Mouse (Mus musculus) limb, embryonic 12.5 days (tissue): ENCODE measurements at regions not wholly inside any gene's neighbourhood (a gene's known extent, or its start where the extent isn't known, plus 50 kb on each side); places are given as distances from the start of the nearest gene placed in this dataset.
A peak's percentile ranks its signal among the peaks of the same experiment; 100 is the strongest.
"Not testable (repeated sequence)": the region's sequence is repeated elsewhere in the genome, so short reads cannot be mapped to it uniquely, and the experiment has no call there.

Source experiments
- ATAC-seq: fragments of 200-750 bp; cut with Nextera tagmentation; 2 replicates; pipeline ENCODE4 v1.8.0; 2017; ENCODE audit warnings: low read depth, moderate TSS enrichment; ENCODE audit not compliant: insufficient number of reproducible peaks, insufficient read depth, low FRiP score, low TSS enrichment
- H3K27ac ChIP-seq: fragments of 300-500 bp; sonication (generic); 2 replicates; pipeline ENCODE4 v1.5.1; 2016; ENCODE audit warnings: mild to moderate bottlenecking, moderate library complexity
- H3K27me3 ChIP-seq: fragments of 300-500 bp; sonication (generic); 2 replicates; pipeline ENCODE4 v1.6.1; 2016; ENCODE audit warnings: mild to moderate bottlenecking, moderate library complexity
- H3K36me3 ChIP-seq: fragments of 300-500 bp; sonication (generic); 2 replicates; pipeline ENCODE4 v1.6.1; 2016; ENCODE audit warnings: mild to moderate bottlenecking, moderate library complexity
- H3K4me1 ChIP-seq: fragments of 300-500 bp; sonication (generic); replicated peaks from 2 replicates; pipeline ENCODE4 v1.6.1; 2016
- H3K4me2 ChIP-seq: fragments of 300-500 bp; sonication (generic); 2 replicates; pipeline ENCODE4 v1.6.1; 2016; ENCODE audit warnings: mild to moderate bottlenecking, moderate library complexity
- H3K4me3 ChIP-seq: fragments of 300-500 bp; sonication (generic); replicated peaks from 2 replicates; pipeline ENCODE4 v1.5.1; 2016; ENCODE audit warnings: mild to moderate bottlenecking
- H3K9ac ChIP-seq: fragments of 300-500 bp; sonication (generic); replicated peaks from 2 replicates; pipeline ENCODE4 v1.6.1; 2016; ENCODE audit warnings: mild to moderate bottlenecking, moderate library complexity
- H3K9me3 ChIP-seq: fragments of 300-500 bp; sonication (generic); 2 replicates; pipeline ENCODE4 v1.6.1; 2016; ENCODE audit warnings: mild to moderate bottlenecking, moderate library complexity
- WGBS: fragments of 180-500 bp; shearing (Covaris S2); methylation state at CpG from one replicate; pipeline ENCODE4 v1.1.7; 2016; 5-methylcytosine and 5-hydroxymethylcytosine counted together

DNA sequence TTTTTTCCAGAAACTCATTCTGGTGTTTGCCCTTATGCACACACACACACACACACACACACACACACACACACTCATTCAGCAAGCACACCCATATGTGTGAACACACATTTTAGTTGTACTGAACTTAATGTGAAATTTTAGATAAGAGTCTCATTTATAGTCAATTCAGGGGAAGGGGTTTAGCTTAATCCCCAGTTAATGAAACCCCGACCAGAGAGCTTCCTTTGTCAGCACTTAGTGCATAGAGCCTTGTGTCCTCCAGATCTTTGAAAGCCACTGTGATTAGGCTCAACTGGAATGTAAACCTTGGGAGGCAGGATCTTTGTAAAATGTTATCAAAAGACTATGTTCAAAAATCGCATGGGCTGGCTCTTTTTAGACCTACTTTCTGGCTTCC is 53.4 kb downstream of the Rps12 start:
- Histone ChIP-seq H3K27me3 (no peaks in the 10 kb centered on the region), H3K4me1 (peaks cover 2% of the 10 kb centered on the region; the same call in 1 of the 2 replicates), H3K9me3 (no peaks in the 10 kb centered on the region), H3K4me3 (no peak overlapping the region), H3K27ac (no peak overlapping the region), H3K9ac (no peak overlapping the region), H3K4me2 (no peak overlapping the region), H3K36me3 (no peaks in the 10 kb centered on the region)
- ATAC-seq, result no peak
- WGBS, result 48% methylated on average over 2 of the region's 2 CpGs

DNA sequence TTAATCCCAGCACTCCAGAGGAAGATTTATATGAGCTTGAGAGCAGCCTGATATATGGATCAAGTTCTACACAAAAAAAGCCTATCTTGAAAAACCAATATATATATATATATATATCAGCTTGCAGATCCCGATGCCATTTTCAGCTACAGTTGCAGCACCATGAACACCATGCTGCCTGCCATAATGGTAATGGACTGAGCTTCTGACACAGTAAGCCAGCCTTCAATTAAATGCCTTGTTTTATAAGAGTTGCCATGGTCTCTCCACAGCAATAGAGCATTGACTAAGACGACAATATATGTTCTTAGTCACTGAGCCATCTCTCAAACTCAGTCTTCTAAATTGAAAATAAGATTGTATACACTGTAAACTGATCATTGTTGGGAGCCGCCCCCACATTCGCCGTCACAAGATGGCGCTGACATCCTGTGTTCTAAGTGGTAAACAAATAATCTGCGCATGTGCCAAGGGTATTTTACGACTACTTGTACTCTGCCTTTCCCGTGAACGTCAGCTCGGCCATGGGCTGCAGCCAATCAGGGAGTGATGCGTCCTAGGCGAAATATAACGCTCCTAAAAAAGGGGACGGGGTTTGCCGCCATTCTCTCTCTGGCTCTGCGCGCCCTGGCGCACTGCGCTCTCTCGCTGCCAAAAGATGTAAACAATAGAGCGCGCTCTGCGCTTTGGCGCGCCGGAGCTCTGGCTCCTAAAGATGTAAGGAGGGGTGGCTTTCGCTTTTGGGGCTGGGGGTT is 60.9 kb downstream of the Rps12 start:
- H3K4me3 ChIP-seq, H3K4me1 ChIP-seq, H3K4me2 ChIP-seq, H3K27ac ChIP-seq, H3K27me3 ChIP-seq, H3K9me3 ChIP-seq, H3K9ac ChIP-seq, H3K36me3 ChIP-seq, ATAC-seq: not testable (repeated sequence)
- WGBS, result 85% methylated on average over 28 of the region's 28 CpGs

DNA sequence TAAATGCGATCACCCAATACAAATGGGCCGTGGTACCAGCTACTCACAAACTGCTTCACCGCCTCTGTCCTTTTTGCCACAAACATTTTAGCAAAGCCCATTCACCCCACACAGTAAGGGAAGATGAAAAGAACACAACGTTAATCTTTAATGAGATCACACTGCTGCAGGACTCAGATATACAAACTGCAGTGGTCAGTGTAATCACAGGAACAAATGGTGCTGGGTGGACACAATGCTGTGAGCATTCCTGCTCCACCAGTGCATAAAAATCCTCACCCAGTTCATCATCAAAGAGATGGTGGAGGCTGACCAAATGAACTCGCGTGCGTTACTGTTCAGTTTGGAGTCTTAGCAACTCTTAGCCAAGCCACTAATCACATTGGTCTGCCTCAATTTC is 69.0 kb downstream of the Rps12 start:
- Histone ChIP-seq H3K27ac (no peak overlapping the region), H3K27me3 (no peaks in the 10 kb centered on the region), H3K9ac (no peak overlapping the region), H3K4me2 (no peak overlapping the region), H3K36me3 (no peaks in the 10 kb centered on the region), H3K4me3 (no peak overlapping the region), H3K9me3 (0 out of 2 replicates have a peak, but pooled peaks cover 3% of the 10 kb centered on the region), H3K4me1 (peaks cover 2% of the 10 kb centered on the region)
- WGBS, result 87% methylated on average over 7 of the region's 7 CpGs
- no peak for ATAC-seq

DNA sequence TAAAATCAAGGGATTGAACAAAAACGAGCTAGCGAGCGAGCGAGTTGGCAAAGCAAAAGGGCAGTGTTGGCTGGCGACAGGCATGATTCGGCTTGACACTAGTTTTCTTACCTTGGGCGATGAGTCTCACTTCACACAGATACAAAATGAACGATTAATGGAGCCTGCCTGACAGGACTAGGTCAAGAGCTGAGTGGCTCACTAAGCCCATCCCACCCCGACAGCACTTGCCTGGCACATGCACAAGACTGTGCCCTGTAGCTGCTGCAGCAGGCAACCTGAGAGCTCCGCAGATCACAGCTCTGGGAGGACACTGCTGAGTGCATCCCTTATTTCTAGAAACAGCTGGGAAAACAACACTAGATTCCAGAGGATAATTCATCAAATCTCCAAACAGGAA is 71.6 kb downstream of the Rps12 start:
- no peak overlapping the region for H3K27ac ChIP-seq
- WGBS, result 90% methylated on average over 10 of the region's 10 CpGs

DNA sequence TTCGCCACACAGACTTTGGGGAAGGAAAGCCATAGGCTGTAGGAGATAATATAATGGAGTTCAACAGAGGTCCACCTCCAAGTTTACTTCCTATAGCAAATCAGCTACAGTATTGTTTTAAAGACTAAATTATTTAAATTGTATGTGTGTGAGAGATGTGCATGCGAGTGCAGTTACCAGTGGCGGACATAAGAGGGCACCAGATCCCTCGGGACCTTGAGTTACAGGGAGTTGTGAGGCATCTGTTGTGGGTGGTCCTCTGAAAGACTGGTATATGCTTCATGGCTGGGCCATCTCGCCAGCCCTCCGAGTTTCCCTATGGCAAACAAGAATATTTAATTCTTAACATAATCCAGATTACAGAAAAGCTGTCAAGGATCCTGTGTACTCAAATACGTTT is 72.0 kb downstream of the Rps12 start:
- Histone ChIP-seq H3K4me3 (no peak overlapping the region), H3K27me3 (no peaks in the 10 kb centered on the region), H3K4me2 (no peak overlapping the region), H3K36me3 (no peaks in the 10 kb centered on the region), H3K27ac (no peak overlapping the region), H3K9ac (no peak overlapping the region), H3K4me1 (peaks cover 30% of the 10 kb centered on the region), H3K9me3 (0 out of 2 replicates have a peak, but pooled peaks cover 3% of the 10 kb centered on the region)
- no peak for ATAC-seq
- WGBS, result 94% methylated on average over 7 of the region's 7 CpGs

More for the DNA sequence above, 71.6 kb downstream of the Rps12 start:
- no peak for ATAC-seq
- no peak overlapping the region for H3K4me2 ChIP-seq
- H3K27me3 ChIP-seq, result no peaks in the 10 kb centered on the region
- no peaks in the 10 kb centered on the region for H3K36me3 ChIP-seq
- no peak overlapping the region for H3K9ac ChIP-seq
- peaks cover 28% of the 10 kb centered on the region for H3K4me1 ChIP-seq
- no peak overlapping the region for H3K4me3 ChIP-seq
- 0 out of 2 replicates have a peak, but pooled peaks cover 3% of the 10 kb centered on the region for H3K9me3 ChIP-seq

DNA sequence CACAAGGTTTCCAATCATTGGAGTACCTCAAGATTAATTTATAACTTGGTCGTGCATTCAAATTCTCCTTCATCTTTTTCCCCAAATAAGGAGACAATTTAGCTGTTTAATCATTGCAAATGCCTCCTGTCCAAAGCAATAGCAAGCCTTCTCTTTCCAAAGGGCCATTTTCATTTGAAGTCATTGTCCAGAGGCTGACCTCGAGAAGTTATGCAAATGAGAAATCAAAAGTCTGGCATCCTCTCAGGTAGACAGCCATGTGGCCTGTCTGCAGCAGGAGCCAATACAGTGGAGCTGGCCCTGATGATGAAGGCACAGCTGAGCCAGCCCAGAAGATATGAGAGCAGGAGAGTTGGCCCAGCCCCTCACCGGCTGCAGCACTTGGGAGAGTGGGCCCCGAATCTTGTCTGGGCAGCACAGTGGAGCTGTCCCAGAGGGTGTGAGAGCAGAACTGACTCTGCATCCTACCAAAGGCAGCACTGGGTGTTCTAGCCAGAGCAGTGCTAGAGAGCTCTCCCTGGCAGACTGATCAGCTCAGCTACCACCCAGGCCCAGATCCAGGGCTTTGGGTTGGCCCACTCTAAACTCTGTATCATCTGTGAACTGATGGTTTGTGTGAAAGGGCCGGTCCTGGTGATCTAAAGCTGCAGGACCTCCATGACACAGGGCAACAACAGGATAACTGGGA is 74.2 kb downstream of the Rps12 start:
- peaks cover 30% of the 10 kb centered on the region for H3K4me1 ChIP-seq
- H3K9ac ChIP-seq, result no peak overlapping the region
- ATAC-seq, result peak; percentile 29; the same call in 1 of the 2 replicates
- H3K27me3 ChIP-seq, result no peaks in the 10 kb centered on the region
- H3K27ac ChIP-seq, result 0 out of 2 replicates have a peak overlapping the region, but pooled peaks have one; percentile 7
- H3K4me2 ChIP-seq, result no peak overlapping the region
- no peaks in the 10 kb centered on the region for H3K36me3 ChIP-seq
- no peak overlapping the region for H3K4me3 ChIP-seq
- 60% methylated on average over 5 of the region's 5 CpGs for WGBS
- 0 out of 2 replicates have a peak, but pooled peaks cover 3% of the 10 kb centered on the region for H3K9me3 ChIP-seq

DNA sequence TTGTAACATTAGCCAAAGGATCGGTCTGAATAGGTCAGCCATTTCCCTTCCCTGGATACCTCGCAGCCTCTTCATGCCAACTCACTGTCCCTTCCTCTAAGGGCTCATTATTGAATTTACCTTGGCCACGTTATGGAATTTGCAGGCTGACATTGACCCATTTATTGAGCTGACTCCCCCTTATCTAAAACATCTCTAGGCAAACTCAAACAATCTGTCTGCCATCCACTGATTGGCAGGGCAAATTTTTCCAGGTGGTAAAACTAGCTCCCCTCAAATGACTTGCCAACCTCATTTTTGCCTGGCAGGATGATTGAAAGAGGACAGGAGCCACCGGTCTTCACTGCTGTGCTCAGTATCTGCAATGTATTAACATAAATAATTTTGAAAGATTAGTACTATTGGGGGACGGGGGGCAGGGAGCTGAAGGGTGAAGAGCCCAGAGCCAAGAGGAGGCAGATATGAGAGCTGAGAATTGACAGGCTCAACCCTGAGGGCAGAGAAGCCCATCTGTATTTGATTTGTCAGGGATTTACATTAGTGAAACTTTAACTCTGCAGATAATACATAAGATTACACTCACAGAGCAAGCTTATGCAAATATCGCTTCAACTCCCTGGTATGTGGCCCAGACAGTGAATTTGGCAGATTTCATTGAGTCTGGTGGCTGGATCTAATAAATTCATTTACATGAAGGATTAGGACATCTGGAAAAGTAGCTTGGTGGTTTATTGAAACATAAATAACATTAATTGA is 75.5 kb downstream of the Rps12 start:
- no peak; the same call in 1 of the 2 replicates for ATAC-seq
- peak overlapping the region; percentile 49 for H3K4me2 ChIP-seq
- 0 out of 2 replicates have a peak overlapping the region, but pooled peaks have one; percentile 4 for H3K4me3 ChIP-seq
- H3K36me3 ChIP-seq, result no peaks in the 10 kb centered on the region
- no peaks in the 10 kb centered on the region for H3K27me3 ChIP-seq
- 0 out of 2 replicates have a peak, but pooled peaks cover 3% of the 10 kb centered on the region for H3K9me3 ChIP-seq
- peak overlapping the region; percentile 56 for H3K27ac ChIP-seq
- WGBS, result 8% methylated on average over 6 of the region's 6 CpGs
- peaks cover 30% of the 10 kb centered on the region for H3K4me1 ChIP-seq
- H3K9ac ChIP-seq, result no peak overlapping the region

DNA sequence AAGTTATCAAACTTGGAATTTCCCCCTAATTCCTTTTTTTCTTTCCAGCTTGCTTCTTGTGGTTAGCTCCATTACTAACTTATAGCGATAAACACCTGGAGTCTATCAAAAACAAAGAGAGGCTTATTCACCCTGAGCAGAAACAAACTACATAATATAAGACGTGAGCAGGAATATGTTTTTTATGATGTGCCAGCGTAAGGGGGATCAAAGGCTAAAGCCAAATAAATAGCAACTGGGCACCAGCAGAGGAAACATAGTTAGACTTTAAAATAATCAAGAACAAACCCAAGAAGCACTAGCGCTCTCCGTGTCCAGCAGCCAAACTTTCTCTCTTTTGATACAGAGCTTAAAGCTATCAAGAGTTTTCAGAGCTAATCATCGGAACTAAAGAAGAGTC is 76.1 kb downstream of the Rps12 start:
- WGBS, result 12% methylated on average over 6 of the region's 6 CpGs
- H3K9ac ChIP-seq, result no peak overlapping the region
- peaks cover 30% of the 10 kb centered on the region for H3K4me1 ChIP-seq
- ATAC-seq, result peak; percentile 45; the same call in 1 of the 2 replicates
- no peaks in the 10 kb centered on the region for H3K27me3 ChIP-seq
- H3K4me2 ChIP-seq, result peak overlapping the region; percentile 49
- peak overlapping the region; percentile 56; the same call in 1 of the 2 replicates for H3K27ac ChIP-seq
- no peaks in the 10 kb centered on the region for H3K36me3 ChIP-seq
- 0 out of 2 replicates have a peak, but pooled peaks cover 3% of the 10 kb centered on the region for H3K9me3 ChIP-seq
- H3K4me3 ChIP-seq, result 0 out of 2 replicates have a peak overlapping the region, but pooled peaks have one; percentile 4

DNA sequence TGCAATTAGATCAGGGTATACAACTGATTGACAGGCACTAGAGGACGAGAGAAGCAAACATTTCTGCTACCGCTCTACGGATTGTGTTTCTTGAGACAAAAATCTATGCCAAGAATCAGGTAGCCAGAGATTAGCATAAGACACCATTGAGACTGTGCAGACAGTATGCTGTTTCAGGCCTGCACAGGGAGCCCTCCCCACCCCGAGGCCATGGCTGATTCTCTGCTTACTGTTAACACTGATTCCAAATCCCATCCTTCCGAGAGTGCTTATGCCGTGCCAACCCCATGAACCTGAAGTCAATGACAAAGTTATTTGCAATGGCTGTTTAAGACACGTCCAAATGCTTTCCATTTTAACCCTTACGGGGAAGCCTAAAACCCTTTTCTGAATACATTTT is 78.8 kb downstream of the Rps12 start:
- Histone ChIP-seq H3K9ac (no peak overlapping the region), H3K27me3 (no peaks in the 10 kb centered on the region), H3K4me1 (peaks cover 29% of the 10 kb centered on the region), H3K36me3 (no peaks in the 10 kb centered on the region), H3K4me2 (no peak overlapping the region), H3K4me3 (no peak overlapping the region), H3K9me3 (no peaks in the 10 kb centered on the region), H3K27ac (no peak overlapping the region)
- 88% methylated on average over 8 of the region's 8 CpGs for WGBS
- ATAC-seq, result no peak

DNA sequence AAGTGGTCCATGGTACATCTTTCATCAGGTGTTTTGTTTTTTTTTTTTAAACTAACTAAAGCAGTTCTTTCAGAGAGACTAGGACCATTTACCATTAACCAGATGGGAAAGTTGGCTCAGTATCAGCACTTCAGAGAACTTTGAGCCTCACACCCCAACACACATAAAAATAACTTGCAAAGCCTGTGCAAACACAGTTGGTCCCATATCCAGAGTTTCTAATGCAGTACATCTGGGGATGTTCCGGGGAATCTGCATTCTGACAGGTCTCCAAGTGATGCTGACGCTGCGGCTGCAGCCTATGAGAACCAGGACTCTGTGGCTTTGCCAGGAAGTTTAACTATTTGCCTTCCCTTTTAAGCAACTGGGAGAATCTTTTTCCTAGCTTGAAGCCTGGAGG is 79.9 kb downstream of the Rps12 start:
- WGBS, result 45% methylated on average over 3 of the region's 3 CpGs
- no peaks in the 10 kb centered on the region for H3K36me3 ChIP-seq
- peaks cover 18% of the 10 kb centered on the region for H3K4me1 ChIP-seq
- H3K4me2 ChIP-seq, result no peak overlapping the region
- H3K27ac ChIP-seq, result no peak overlapping the region
- no peaks in the 10 kb centered on the region for H3K9me3 ChIP-seq
- no peak for ATAC-seq
- no peak overlapping the region for H3K9ac ChIP-seq
- H3K4me3 ChIP-seq, result no peak overlapping the region
- H3K27me3 ChIP-seq, result no peaks in the 10 kb centered on the region

DNA sequence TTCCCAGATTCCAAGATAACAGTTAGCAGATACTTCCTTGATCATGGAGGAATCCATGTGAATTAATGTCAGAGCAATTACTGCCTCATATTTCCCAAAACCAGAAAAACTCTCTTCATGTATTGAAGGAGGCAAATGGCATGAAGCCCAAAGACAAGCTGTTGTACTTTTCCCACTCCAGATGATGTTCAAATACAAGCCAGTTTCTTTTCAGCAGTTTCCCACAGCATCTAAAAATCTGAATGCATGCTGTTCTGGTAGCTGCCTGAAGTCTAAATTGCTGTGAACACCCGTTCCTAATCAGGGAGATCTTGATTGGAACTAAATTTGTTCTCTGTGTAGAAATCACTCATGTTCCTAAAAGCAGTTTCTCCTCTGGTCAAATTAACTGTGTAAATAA is 83.0 kb downstream of the Rps12 start:
- Histone ChIP-seq H3K36me3 (no peaks in the 10 kb centered on the region), H3K4me2 (no peak overlapping the region), H3K9ac (no peak overlapping the region), H3K9me3 (no peaks in the 10 kb centered on the region), H3K4me1 (no peaks in the 10 kb centered on the region; the same call in 1 of the 2 replicates), H3K4me3 (no peak overlapping the region), H3K27me3 (no peaks in the 10 kb centered on the region), H3K27ac (no peak overlapping the region)
- WGBS, result 29% methylated on average over 1 of the region's 1 CpGs
- no peak for ATAC-seq
